Mouse (Mus musculus) liver, embryonic 11.5 days (tissue): ENCODE results near the gene Gm6309. TPM values are rescaled to one million over a fixed set of nuclear protein-coding genes. Genes with fewer than 3 reads are reported as not detected.
"Not testable (repeated sequence)": the region's sequence is repeated elsewhere in the genome, so short reads cannot be mapped to it uniquely, and the experiment has no call there.

Experiments used
- ATAC-seq: fragments of 200-750 bp; cut with Nextera tagmentation; replicated peaks from 2 replicates; pipeline ENCODE4 v1.8.0; 2017; ENCODE audit warnings: moderate number of reproducible peaks, mild to moderate bottlenecking, moderate TSS enrichment, moderate library complexity; ENCODE audit not compliant: low FRiP score
- DNase-seq: peaks from one replicate; pipeline ENCODE4 v3.0.0-alpha.2; 2017; ENCODE audit warnings: low spot score
- H3K27ac ChIP-seq: fragments of 300-500 bp; sonication (generic); 2 replicates; pipeline ENCODE4 v1.5.1; 2014; ENCODE audit warnings: mild to moderate bottlenecking, low read depth, low read length, control low read depth
- H3K27me3 ChIP-seq: fragments of 300-500 bp; sonication (generic); replicated peaks from 2 replicates; pipeline ENCODE4 v1.6.1; 2014; ENCODE audit warnings: low read length, mixed read lengths; ENCODE audit not compliant: control insufficient read depth, insufficient read depth
- H3K36me3 ChIP-seq: fragments of 300-500 bp; sonication (generic); 2 replicates; pipeline ENCODE4 v1.6.1; 2014; ENCODE audit warnings: mild to moderate bottlenecking, low read length, moderate library complexity, mixed read lengths; ENCODE audit not compliant: control insufficient read depth, insufficient read depth
- H3K4me1 ChIP-seq: fragments of 300-500 bp; sonication (generic); replicated peaks from 2 replicates; pipeline ENCODE4 v1.6.1; 2014; ENCODE audit warnings: low read length, mixed read lengths; ENCODE audit not compliant: control insufficient read depth, insufficient read depth
- H3K4me2 ChIP-seq: fragments of 300-500 bp; sonication (generic); 2 replicates; pipeline ENCODE4 v1.6.1; 2014; ENCODE audit warnings: mild to moderate bottlenecking, control low read depth, moderate library complexity
- H3K4me3 ChIP-seq: fragments of 300-500 bp; sonication (generic); 2 replicates; pipeline ENCODE4 v1.5.1; 2014; ENCODE audit warnings: low read depth, low read length, control low read depth
- H3K9ac ChIP-seq: fragments of 300-500 bp; sonication (generic); 2 replicates; pipeline ENCODE4 v1.6.1; 2014; ENCODE audit warnings: low read depth, low read length, control low read depth
- H3K9me3 ChIP-seq: fragments of 300-500 bp; sonication (generic); 2 replicates; pipeline ENCODE4 v1.6.1; 2016; ENCODE audit warnings: low read length, inconsistent platforms, mixed read lengths; ENCODE audit not compliant: control insufficient read depth
- WGBS: fragments of 180-500 bp; shearing (Covaris S2); extraction: QIAGEN DNeasy Blood & Tissue Kit; methylation state at CpG from one replicate; pipeline ENCODE4 v1.1.7; 2014; 5-methylcytosine and 5-hydroxymethylcytosine counted together
- polyA plus RNA-seq: library from polyadenylated mRNA; unstranded; fragments of >200 nt; fragmentation: Nextera tagmentation; extraction: Ambion mirVana; gene quantifications from 2 replicates; pipeline ENCODE4 v1.2.1, GENCODE M21; 2014

Gene Gm6309
- polyA plus RNA-seq: not detected in 2 replicates

- H3K9ac ChIP-seq, H3K36me3 ChIP-seq, ATAC-seq, H3K27me3 ChIP-seq, H3K27ac ChIP-seq, H3K4me3 ChIP-seq, DNase-seq, H3K4me2 ChIP-seq, H3K9me3 ChIP-seq, H3K4me1 ChIP-seq: not testable (repeated sequence)
- 66% methylated on average over 2 of the region's 2 CpGs for WGBS
Observed at GRCm38 (mm10) chr5:146170621-146171020, at the start of gene Gm6309. Gene Gm6309 (minus strand): TSS chr5:146170721.

- Histone ChIP-seq H3K36me3 (peaks cover 35% of the 10 kb centered on the region), H3K9ac (no peak overlapping the region), H3K9me3 (peaks cover 2% of the 10 kb centered on the region; the same call in 1 of the 2 replicates), H3K27ac (no peak overlapping the region), H3K4me2 (no peak overlapping the region), H3K27me3 (no peaks in the 10 kb centered on the region), H3K4me1 (no peaks in the 10 kb centered on the region), H3K4me3 (no peak overlapping the region)
- 90% methylated on average over 5 of the region's 5 CpGs for WGBS
- no peak for ATAC-seq
- no peak for DNase-seq
Observed at GRCm38 (mm10) chr5:146205537-146205936, 35.0 kb upstream of the Gm6309 start.

GRCm38 (mm10) chr5:146203921-146204320, 33.4 kb upstream of the Gm6309 start:
- Histone ChIP-seq H3K9me3 (peaks cover 2% of the 10 kb centered on the region; the same call in 1 of the 2 replicates), H3K36me3 (peaks cover 28% of the 10 kb centered on the region), H3K9ac (no peak overlapping the region), H3K4me3 (no peak overlapping the region), H3K4me1 (no peaks in the 10 kb centered on the region), H3K27me3 (no peaks in the 10 kb centered on the region), H3K4me2 (no peak overlapping the region), H3K27ac (no peak overlapping the region)
- 57% methylated on average over 2 of the region's 2 CpGs for WGBS
- no peak for DNase-seq
- no peak for ATAC-seq

- WGBS: 97% methylated on average over 6 of the region's 6 CpGs
- Histone ChIP-seq H3K9ac (no peak overlapping the region), H3K27me3 (no peaks in the 10 kb centered on the region), H3K4me1 (no peaks in the 10 kb centered on the region), H3K36me3 (peaks cover 18% of the 10 kb centered on the region), H3K4me3 (no peak overlapping the region), H3K4me2 (no peak overlapping the region), H3K9me3 (peaks cover 2% of the 10 kb centered on the region; the same call in 1 of the 2 replicates), H3K27ac (no peak overlapping the region)
- no peak for DNase-seq
- no peak for ATAC-seq
Observed at GRCm38 (mm10) chr5:146200580-146200979, 30.1 kb upstream of the Gm6309 start.

- WGBS: 69% methylated on average over 2 of the region's 2 CpGs
Observed at GRCm38 (mm10) chr5:146199540-146199939, 29.0 kb upstream of the Gm6309 start.

GRCm38 (mm10) chr5:146199073-146199472, 28.6 kb upstream of the Gm6309 start:
- H3K9me3 ChIP-seq: peaks cover 2% of the 10 kb centered on the region; the same call in 1 of the 2 replicates
- no peak for DNase-seq
- peaks cover 5% of the 10 kb centered on the region; the same call in 1 of the 2 replicates for H3K36me3 ChIP-seq
- ATAC-seq: no peak
- no peak overlapping the region for H3K9ac ChIP-seq
- no peak overlapping the region for H3K27ac ChIP-seq
- H3K4me1 ChIP-seq: no peaks in the 10 kb centered on the region
- no peak overlapping the region for H3K4me3 ChIP-seq
- H3K4me2 ChIP-seq: no peak overlapping the region
- H3K27me3 ChIP-seq: no peaks in the 10 kb centered on the region

More at GRCm38 (mm10) chr5:146199540-146199939, 29.0 kb upstream of the Gm6309 start:
- no peak for DNase-seq
- Histone ChIP-seq H3K27me3 (no peaks in the 10 kb centered on the region), H3K36me3 (peaks cover 10% of the 10 kb centered on the region; the same call in 1 of the 2 replicates), H3K9ac (no peak overlapping the region), H3K9me3 (peaks cover 2% of the 10 kb centered on the region; the same call in 1 of the 2 replicates), H3K4me2 (no peak overlapping the region), H3K4me3 (no peak overlapping the region), H3K4me1 (no peaks in the 10 kb centered on the region), H3K27ac (no peak overlapping the region)
- no peak for ATAC-seq

- Histone ChIP-seq H3K27me3 (no peaks in the 10 kb centered on the region), H3K27ac (no peak overlapping the region), H3K4me3 (no peak overlapping the region), H3K4me1 (no peaks in the 10 kb centered on the region), H3K9me3 (no peaks in the 10 kb centered on the region), H3K9ac (no peak overlapping the region), H3K36me3 (no peaks in the 10 kb centered on the region), H3K4me2 (no peak overlapping the region)
- DNase-seq (no peak), ATAC-seq (no peak)
- WGBS: 80% methylated on average over 8 of the region's 8 CpGs
Observed at GRCm38 (mm10) chr5:146193360-146193759, 22.8 kb upstream of the Gm6309 start.

GRCm38 (mm10) chr5:146190501-146191269, 20.2 kb upstream of the Gm6309 start:
- no peak overlapping the region for H3K9ac ChIP-seq
- DNase-seq (no peak), ATAC-seq (no peak)
- no peaks in the 10 kb centered on the region for H3K27me3 ChIP-seq
- H3K4me1 ChIP-seq: no peaks in the 10 kb centered on the region
- H3K4me3 ChIP-seq: no peak overlapping the region
- WGBS: 45% methylated on average over 3 of the region's 3 CpGs
- no peaks in the 10 kb centered on the region for H3K9me3 ChIP-seq
- no peaks in the 10 kb centered on the region for H3K36me3 ChIP-seq
- H3K4me2 ChIP-seq: no peak overlapping the region
- no peak overlapping the region for H3K27ac ChIP-seq

GRCm38 (mm10) chr5:146190093-146190492, 19.6 kb upstream of the Gm6309 start:
- Histone ChIP-seq H3K4me1 (no peaks in the 10 kb centered on the region), H3K27me3 (no peaks in the 10 kb centered on the region), H3K27ac (no peak overlapping the region), H3K9ac (no peak overlapping the region), H3K4me2 (no peak overlapping the region), H3K36me3 (no peaks in the 10 kb centered on the region), H3K4me3 (no peak overlapping the region), H3K9me3 (no peaks in the 10 kb centered on the region)
- ATAC-seq: no peak
- 50% methylated on average over 4 of the region's 4 CpGs for WGBS
- DNase-seq: no peak
